Mouse (Mus musculus) forebrain, embryonic 11.5 days (tissue): ENCODE measurements at regions not wholly inside any gene's neighbourhood (a gene's known extent, or its start where the extent isn't known, plus 50 kb on each side); places are given as distances from the start of the nearest gene placed in this dataset.

Experiments
- ATAC-seq: fragments of 200-750 bp; cut with Nextera tagmentation; replicated peaks from 2 replicates; pipeline ENCODE4 v1.8.0; 2017; ENCODE audit warnings: moderate TSS enrichment; ENCODE audit not compliant: low FRiP score
- DNase-seq: peaks from one replicate; pipeline ENCODE4 v3.0.0-alpha.2; 2017; ENCODE audit warnings: low spot score
- H3K27ac ChIP-seq: fragments of 300-500 bp; sonication (generic); 2 replicates; pipeline ENCODE4 v1.5.1; 2014; ENCODE audit warnings: low read depth, low read length
- H3K27me3 ChIP-seq: fragments of 300-500 bp; sonication (generic); 2 replicates; pipeline ENCODE4 v1.6.1; 2014; ENCODE audit warnings: mild to moderate bottlenecking, low read length, mixed read lengths; ENCODE audit not compliant: control insufficient read depth, insufficient read depth
- H3K36me3 ChIP-seq: fragments of 300-500 bp; sonication (generic); 2 replicates; pipeline ENCODE4 v1.6.1; 2014; ENCODE audit warnings: mild to moderate bottlenecking, low read length, moderate library complexity, mixed read lengths; ENCODE audit not compliant: control insufficient read depth, insufficient read depth
- H3K4me1 ChIP-seq: fragments of 300-500 bp; sonication (generic); replicated peaks from 2 replicates; pipeline ENCODE4 v1.6.1; 2014; ENCODE audit warnings: low read length, mixed read lengths; ENCODE audit not compliant: control insufficient read depth, insufficient read depth
- H3K4me2 ChIP-seq: fragments of 300-500 bp; sonication (generic); 2 replicates; pipeline ENCODE4 v1.6.1; 2014; ENCODE audit warnings: low read depth, mild to moderate bottlenecking, low read length, moderate library complexity, mixed read lengths; ENCODE audit not compliant: severe bottlenecking
- H3K4me3 ChIP-seq: fragments of 300-500 bp; sonication (generic); 2 replicates; pipeline ENCODE4 v1.5.1; 2014; ENCODE audit warnings: low read depth, low read length
- H3K9ac ChIP-seq: fragments of 300-500 bp; sonication (generic); 2 replicates; pipeline ENCODE4 v1.6.1; 2014; ENCODE audit warnings: low read length
- H3K9me3 ChIP-seq: fragments of 300-500 bp; sonication (generic); 2 replicates; pipeline ENCODE4 v1.6.1; 2016; ENCODE audit warnings: low read length, mixed read lengths; ENCODE audit not compliant: control insufficient read depth
- WGBS: fragments of 180-500 bp; shearing (Covaris S2); extraction: QIAGEN DNeasy Blood & Tissue Kit; methylation state at CpG from one replicate; pipeline ENCODE4 v1.1.7; 2014; 5-methylcytosine and 5-hydroxymethylcytosine counted together

- ATAC-seq: no peak
- H3K36me3 ChIP-seq: no peaks in the 10 kb centered on the region
- no peaks in the 10 kb centered on the region for H3K9me3 ChIP-seq
- no peak overlapping the region for H3K9ac ChIP-seq
- DNase-seq: no peak
- no peak overlapping the region for H3K4me3 ChIP-seq
- no peak overlapping the region for H3K27ac ChIP-seq
- H3K27me3 ChIP-seq: no peaks in the 10 kb centered on the region
- WGBS: 88% methylated on average over 5 of the region's 5 CpGs
- H3K4me1 ChIP-seq: no peaks in the 10 kb centered on the region
- H3K4me2 ChIP-seq: no peak overlapping the region
Measured at GRCm38 (mm10) chr4:69346979-69347465, 392.8 kb upstream of the Brinp1 start.

- H3K36me3 ChIP-seq: no peaks in the 10 kb centered on the region
- ATAC-seq: 0 out of 2 replicates have a peak, but pooled peaks have one; percentile 24
Measured at GRCm38 (mm10) chr4:69327606-69328005, 373.4 kb upstream of the Brinp1 start.

More at GRCm38 (mm10) chr4:69327606-69328005, 373.4 kb upstream of the Brinp1 start:
- 45% methylated on average over 3 of the region's 3 CpGs for WGBS
- Histone ChIP-seq H3K4me3 (no peak overlapping the region), H3K9me3 (no peaks in the 10 kb centered on the region), H3K9ac (no peak overlapping the region), H3K27me3 (no peaks in the 10 kb centered on the region), H3K4me1 (no peaks in the 10 kb centered on the region), H3K4me2 (no peak overlapping the region), H3K27ac (no peak overlapping the region)
- DNase-seq: no peak
